ENCODE assay signal across 8 mouse cellular contexts in the genomic region with DNA sequence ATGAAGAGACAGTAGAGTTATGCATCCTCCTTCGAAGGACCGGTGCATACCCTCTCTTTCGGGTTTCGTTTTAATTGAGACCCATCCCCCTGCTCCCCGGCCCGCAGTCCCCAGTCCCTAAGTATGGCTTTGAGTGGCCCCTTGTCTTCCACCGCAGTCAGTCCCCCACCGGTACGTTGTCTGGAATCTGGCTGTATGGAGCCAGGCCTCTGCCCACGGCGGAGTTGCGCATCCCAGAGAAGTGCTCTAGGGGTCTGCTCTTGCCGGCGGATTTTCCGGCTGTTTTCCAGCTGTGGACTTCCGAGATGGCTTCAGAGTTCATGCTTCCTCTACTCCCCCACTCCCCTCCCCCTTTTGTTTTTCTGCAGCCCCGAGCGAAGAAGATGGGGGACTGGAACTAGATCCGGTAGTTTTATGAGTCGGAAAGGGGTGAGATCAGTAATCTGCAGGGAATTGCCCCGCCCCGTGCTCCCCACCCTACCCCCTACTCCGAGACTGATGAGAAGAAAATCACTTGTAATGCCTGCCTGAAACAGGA. TPM values are rescaled to one million over a fixed set of nuclear protein-coding genes. Genes with fewer than 3 reads are reported as not detected.
DNase-seq lines count a peak whose midpoint lies in the region; ATAC-seq and TF ChIP-seq lines count a peak whose summit lies in the region.

No protein-coding gene starts in this region.

- no peak for TF ChIP-seq CTCF in thymus, adult 2 months (IDR thresholded peaks at IDR 0.05; ENCODE audit: borderline replicate concordance, control insufficient read depth, extremely low read depth, insufficient read depth, low read length, poor library complexity)

- TF ChIP-seq POLR2A in thymus, adult 2 months (IDR thresholded peaks at IDR 0.05; ENCODE audit: control insufficient read depth, extremely low read depth, insufficient read depth, low read length, poor library complexity) = no peak

- H3K36me3 ChIP-seq in hindbrain, embryonic 12.5 days = peaks cover 6% of the 10 kb centered on the region; the same call in 1 of the 2 replicates
- H3K36me3 ChIP-seq in thymus, adult 2 months (ENCODE audit: control insufficient read depth, insufficient read depth, low read length) = 0 out of 2 replicates have a peak, but pooled peaks cover 5% of the 10 kb centered on the region

- H3K4me1 ChIP-seq in hindbrain, embryonic 12.5 days = peaks cover 22% of the 10 kb centered on the region
- peaks cover 9% of the 10 kb centered on the region for H3K4me1 ChIP-seq in thymus, adult 2 months (replicated peaks; ENCODE audit: control insufficient read depth, insufficient read depth, low read length)

- H3K27ac ChIP-seq in hindbrain, embryonic 12.5 days = no peak overlapping the region; the same call in 1 of the 2 replicates
- H3K27ac ChIP-seq in thymus, adult 2 months (ENCODE audit: control insufficient read depth, insufficient read depth, low read length) = no peak overlapping the region

- peak; percentile 22 for DNase-seq in adrenal gland, postnatal 14 days
- no peak for DNase-seq in adrenal gland, postnatal 4 days (ENCODE audit: low spot score in 2 of 2)
- DNase-seq in 416B (ENCODE audit: low read depth) = peak; percentile 32
- DNase-seq in embryo, embryonic 10 days (ENCODE audit: low spot score) = peak; percentile 37
- peak; percentile 12 for DNase-seq in lung, postnatal 14 days
- peak; percentile 29 for DNase-seq in thymus, adult 2 months
- no peak for DNase-seq in right cerebral cortex, postnatal 14 days

- peak overlapping the region; percentile 66 for H3K4me3 ChIP-seq in hindbrain, embryonic 12.5 days
- H3K4me3 ChIP-seq in thymus, adult 2 months (ENCODE audit: control insufficient read depth, insufficient read depth, low read length) = peak overlapping the region; percentile 96

- WGBS in hindbrain, embryonic 12.5 days = 1% methylated on average over 23 of the region's 23 CpGs
- 1% methylated on average over 23 of the region's 23 CpGs for WGBS in thymus, adult 2 months

- peak overlapping the region; percentile 96 for H3K4me2 ChIP-seq in hindbrain, embryonic 12.5 days (replicated peaks)

- H3K9me3 ChIP-seq in hindbrain, embryonic 12.5 days (replicated peaks) = no peaks in the 10 kb centered on the region

- H3K27me3 ChIP-seq in hindbrain, embryonic 12.5 days = peaks cover 3% of the 10 kb centered on the region; the same call in 1 of the 2 replicates
- no peaks in the 10 kb centered on the region for H3K27me3 ChIP-seq in thymus, adult 2 months (ENCODE audit: control insufficient read depth, insufficient read depth, low read length)

- ATAC-seq in hindbrain, embryonic 12.5 days (ENCODE audit: low FRiP score) = peak; percentile 18

- H3K9ac ChIP-seq in hindbrain, embryonic 12.5 days = peak overlapping the region; percentile 67

RNA-seq across cellular contexts. Expression of gene Pygb, which starts 0.8 kb away (rescaled TPM):
- 41.7 and 45.3 TPM in 2 replicates for total RNA-seq in adrenal gland, postnatal 14 days (2021)
- total RNA-seq in adrenal gland, postnatal 4 days (2021) = 10 to 100 TPM; 52.2 to 54.5 TPM
- 92.5 and 95.3 TPM in 2 replicates for polyA plus RNA-seq in hindbrain, embryonic 12.5 days (2016; fragmentation: Nextera tagmentation; extraction: Ambion mirVana)
- polyA plus RNA-seq in thymus, adult 2 months (2012; rRNA removed) = 53.9 and 68.8 TPM in 2 replicates

RNA-seq across cellular contexts. Expression of gene Entpd6, which starts 38.5 kb away (rescaled TPM):
- 11.3 and 12.1 TPM in 2 replicates for total RNA-seq in adrenal gland, postnatal 14 days (2021)
- 10 to 100 TPM; 11.2 to 12.8 TPM for total RNA-seq in adrenal gland, postnatal 4 days (2021)
- polyA plus RNA-seq in hindbrain, embryonic 12.5 days (2016; fragmentation: Nextera tagmentation; extraction: Ambion mirVana) = 38.3 and 38.6 TPM in 2 replicates
- 34.5 and 37.0 TPM in 2 replicates for polyA plus RNA-seq in thymus, adult 2 months (2012; rRNA removed)

Comparison
In these comparisons a context has a peak if more than half of its experiments do, and no peak if none do; other contexts are left out.
1. DNase-seq: peak in adrenal gland, postnatal 14 days (single experiment), 416B (single experiment), embryo, embryonic 10 days (single experiment), lung, postnatal 14 days (single experiment) and thymus, adult 2 months (single experiment); none in adrenal gland, postnatal 4 days (0 of 2) and right cerebral cortex, postnatal 14 days (single experiment).